Mouse (Mus musculus): ENCODE results near the gene Fa2h.
"Not testable (repeated sequence)": the region's sequence is repeated elsewhere in the genome, so short reads cannot be mapped to it uniquely, and the experiment has no call there.

The Fa2h gene

DNA sequence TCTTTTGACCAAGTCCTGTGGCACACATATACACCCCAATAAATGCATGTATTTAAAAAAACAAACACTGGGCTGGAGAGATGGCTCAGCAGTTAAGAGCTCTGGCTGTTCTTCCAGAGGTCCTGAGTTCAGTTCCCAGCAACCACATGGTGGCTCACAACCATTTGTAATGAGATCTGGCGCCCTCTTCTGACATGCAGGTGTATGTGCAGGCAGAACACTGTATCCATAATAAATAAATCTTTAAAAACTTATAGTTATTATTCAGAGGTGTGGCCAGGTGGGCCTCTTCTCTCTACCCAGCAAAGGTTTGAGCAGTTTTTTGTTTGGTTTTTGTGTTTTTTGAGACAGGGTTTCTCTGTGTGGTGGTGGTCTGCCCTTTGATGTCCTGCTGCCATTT is 34.7 kb downstream of the Fa2h start:
- no peak for DNase-seq (ENCODE audit: extremely low spot score)

GRCm38 (mm10) chr8:111357433-111357832 is 36.2 kb downstream of the Fa2h start:
- no peak for DNase-seq (ENCODE audit: extremely low spot score)

DNA sequence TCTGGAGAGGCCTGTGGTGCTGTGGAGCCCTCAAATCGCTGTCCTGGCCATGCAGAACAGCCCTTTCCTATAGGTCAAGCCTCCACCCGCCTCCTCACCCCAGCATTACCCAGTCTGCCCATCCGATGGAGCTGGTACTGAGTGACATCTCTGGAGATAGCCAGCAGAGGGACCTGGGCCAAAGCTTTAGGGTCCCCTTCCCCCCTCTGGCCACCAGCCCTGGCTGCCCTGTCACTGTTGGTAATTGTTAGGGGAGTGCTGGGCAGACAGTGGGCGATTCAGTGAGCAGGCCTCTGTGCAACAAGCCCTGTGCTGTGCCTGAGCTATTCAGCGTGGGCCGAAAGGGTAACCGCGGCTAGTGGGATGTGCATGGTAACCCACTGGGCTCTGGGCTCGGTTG is 40.1 kb downstream of the Fa2h start:
- no peak for DNase-seq (ENCODE audit: extremely low spot score)

GRCm38 (mm10) chr8:111352289-111352688 is 41.3 kb downstream of the Fa2h start:
- DNase-seq (ENCODE audit: extremely low spot score), result no peak

GRCm38 (mm10) chr8:111350577-111350976 is 43.0 kb downstream of the Fa2h start:
- no peak for DNase-seq (ENCODE audit: extremely low spot score)

DNA sequence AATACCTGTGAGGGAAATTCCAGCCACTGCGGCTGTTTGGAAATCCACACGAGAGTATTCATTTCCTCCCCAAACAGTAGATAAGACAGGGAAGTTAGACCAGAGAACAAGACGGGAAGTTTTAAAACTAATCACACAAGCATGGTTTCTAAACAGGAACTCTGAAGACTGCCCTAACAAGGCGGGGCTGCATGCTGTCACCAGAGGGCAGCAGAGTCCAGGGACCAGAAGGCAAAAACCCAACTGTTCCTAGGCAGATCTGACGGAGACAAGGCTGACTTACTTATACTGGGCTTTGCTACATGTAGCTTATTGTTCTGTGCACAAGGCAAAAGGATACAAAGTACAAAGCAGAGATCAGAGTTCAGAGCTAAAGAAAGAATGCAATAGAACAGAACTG is 50.4 kb downstream of the Fa2h start:
- peak; percentile 71 for DNase-seq (ENCODE audit: extremely low spot score)

- DNase-seq (ENCODE audit: extremely low spot score), result no peak
Observed at GRCm38 (mm10) chr8:111340186-111340585, 53.4 kb downstream of the Fa2h start.

DNA sequence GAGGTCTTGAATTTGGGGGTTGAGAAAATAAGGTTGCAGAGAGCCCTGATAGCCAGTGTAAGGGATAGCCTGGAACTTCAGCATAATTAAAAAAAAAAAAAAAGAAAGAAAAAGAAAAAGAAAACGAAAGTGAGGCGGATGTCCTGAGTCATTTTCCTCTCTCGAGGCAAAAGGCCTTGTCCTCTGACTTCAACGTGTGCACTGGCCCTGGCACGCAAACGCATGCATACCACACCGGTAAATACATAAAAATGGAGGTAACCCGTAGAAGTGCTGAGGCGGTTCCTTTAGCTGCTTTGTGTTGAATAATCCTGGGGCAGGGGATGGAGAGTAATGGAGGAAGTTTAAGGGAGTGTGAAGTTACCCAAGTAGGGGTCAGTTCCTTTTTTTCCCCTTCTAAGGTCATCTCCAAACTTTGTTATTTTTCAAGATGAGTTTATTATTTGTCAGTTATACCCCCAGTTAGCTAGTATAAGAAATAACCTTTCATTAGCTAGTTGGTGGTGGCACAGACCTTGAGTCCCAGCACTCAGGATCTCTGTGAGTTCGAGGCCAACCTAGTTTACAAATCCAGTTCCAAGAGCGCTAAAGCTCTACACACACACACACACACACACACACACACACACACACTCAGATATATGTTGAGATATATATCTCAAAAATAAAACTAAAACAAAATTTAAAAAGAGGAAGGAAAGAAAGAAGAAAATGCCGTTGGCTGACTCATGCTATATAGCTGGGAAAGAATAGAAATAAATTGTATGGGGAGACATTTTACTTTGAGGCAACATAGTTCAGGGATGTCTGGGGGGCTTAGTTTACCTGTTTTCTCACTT is 55.0 kb downstream of the Fa2h start:
- no peak for DNase-seq (ENCODE audit: extremely low spot score)

DNA sequence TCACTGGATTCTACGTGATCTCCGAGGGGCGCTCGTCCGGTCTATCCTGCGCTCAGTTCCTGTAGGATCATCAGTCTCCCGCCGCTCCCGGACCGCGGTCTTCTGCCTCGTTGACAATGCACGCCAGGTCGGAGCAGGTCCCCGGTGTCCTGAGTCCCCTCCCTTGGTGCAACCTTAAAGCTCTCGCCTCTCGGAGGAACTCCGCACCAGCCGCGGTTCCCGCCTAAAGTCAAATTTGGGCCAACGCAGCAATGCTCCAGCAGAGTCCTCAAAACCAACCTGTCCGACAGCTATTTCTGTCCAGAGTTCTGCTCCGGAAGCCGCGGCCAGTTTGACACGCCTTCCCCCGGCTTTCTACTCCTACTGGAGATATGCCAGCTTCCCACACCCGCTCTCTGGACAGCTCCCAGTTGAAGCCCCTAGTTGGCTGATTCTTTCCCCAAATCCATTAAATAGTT is 55.7 kb downstream of the Fa2h start, which contains the start of gene Mlkl:
Gene Mlkl (minus strand): TSS at position 288 of the 458 bp plus-strand sequence.
- peak; percentile 41 for DNase-seq (ENCODE audit: extremely low spot score)

- peak; percentile 12 for DNase-seq (ENCODE audit: extremely low spot score)
Observed at GRCm38 (mm10) chr8:111337311-111337889, 56.2 kb downstream of the Fa2h start.

DNA sequence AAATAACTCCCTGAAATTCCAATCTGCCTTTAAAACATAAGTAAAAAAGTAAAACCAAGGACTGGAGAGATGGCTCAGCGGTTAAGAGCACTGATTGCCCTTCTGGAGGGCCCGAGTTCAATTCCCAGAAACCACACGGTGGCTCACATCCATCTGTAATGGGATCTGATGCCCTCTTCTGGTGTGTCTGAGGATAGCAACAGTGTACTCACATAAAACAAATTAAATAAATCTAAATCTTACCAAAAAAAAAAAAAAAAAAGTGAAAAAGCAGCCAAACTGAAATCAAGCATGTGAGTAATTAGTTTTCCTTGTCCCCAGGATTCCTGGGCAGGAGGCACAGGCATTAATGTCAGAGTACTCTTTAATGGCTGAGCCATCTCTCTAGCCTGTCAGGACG is 56.9 kb downstream of the Fa2h start:
- no peak for DNase-seq (ENCODE audit: extremely low spot score)

DNA sequence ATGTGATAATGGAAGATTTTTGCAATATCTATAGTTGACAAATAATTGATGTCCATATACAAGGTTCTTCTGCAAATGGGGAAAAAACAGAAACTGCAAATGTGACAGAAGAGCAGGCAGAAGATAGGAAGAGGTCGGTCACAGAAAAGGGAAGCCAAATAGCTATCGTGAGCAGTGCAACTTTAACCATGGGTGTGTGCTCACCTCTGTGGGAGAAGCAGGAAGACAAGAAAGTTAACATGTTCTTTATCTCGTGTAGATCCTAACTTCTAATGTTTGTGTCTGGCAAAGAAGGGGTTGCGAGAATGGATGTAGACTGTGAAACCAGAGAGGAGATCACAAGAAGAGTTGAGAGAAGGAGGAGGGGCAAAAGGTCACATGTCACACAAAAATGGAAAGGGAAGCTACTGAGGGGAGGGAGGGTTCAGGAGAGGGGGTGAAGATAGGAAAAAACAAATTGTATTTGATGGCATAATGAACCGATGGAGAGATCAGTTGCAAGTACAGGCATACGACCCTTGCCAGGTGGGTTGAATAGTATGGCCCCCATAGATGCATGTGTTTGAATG is 68.3 kb downstream of the Fa2h start:
- no peak for DNase-seq (ENCODE audit: extremely low spot score)

DNA sequence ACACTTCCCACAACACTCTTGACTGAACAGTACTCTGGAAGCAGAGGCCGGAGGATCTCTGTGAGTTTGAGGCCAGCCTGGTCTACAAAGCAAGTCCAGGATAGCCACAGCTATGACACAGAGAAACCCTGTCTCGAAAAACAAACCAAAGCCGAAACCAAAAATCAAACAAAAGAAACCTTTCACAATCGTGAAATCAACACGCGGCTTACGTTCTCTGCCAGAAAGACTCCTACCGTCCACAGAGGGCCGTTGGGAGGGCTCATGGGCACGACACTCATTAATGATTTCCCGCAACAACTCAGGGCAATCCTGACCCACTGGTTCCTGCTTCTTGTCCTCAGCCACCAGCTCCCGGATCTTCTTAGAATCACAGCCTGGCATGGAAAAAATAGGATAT is 78.9 kb downstream of the Fa2h start:
- DNase-seq (ENCODE audit: extremely low spot score), result no peak

- not testable (repeated sequence) for DNase-seq (ENCODE audit: extremely low spot score)
Observed at GRCm38 (mm10) chr8:111313961-111314360, 79.7 kb downstream of the Fa2h start.

GRCm38 (mm10) chr8:111312758-111313162 is 80.9 kb downstream of the Fa2h start:
- no peak for DNase-seq (ENCODE audit: extremely low spot score)

- DNase-seq (ENCODE audit: extremely low spot score), result not testable (repeated sequence)
Observed at GRCm38 (mm10) chr8:111310006-111310405, 83.6 kb downstream of the Fa2h start.

GRCm38 (mm10) chr8:111305031-111305730 is 88.4 kb downstream of the Fa2h start:
- DNase-seq (ENCODE audit: extremely low spot score), result no peak

- no peak for DNase-seq (ENCODE audit: extremely low spot score)
Observed at GRCm38 (mm10) chr8:111304359-111304758, 89.3 kb downstream of the Fa2h start.

DNA sequence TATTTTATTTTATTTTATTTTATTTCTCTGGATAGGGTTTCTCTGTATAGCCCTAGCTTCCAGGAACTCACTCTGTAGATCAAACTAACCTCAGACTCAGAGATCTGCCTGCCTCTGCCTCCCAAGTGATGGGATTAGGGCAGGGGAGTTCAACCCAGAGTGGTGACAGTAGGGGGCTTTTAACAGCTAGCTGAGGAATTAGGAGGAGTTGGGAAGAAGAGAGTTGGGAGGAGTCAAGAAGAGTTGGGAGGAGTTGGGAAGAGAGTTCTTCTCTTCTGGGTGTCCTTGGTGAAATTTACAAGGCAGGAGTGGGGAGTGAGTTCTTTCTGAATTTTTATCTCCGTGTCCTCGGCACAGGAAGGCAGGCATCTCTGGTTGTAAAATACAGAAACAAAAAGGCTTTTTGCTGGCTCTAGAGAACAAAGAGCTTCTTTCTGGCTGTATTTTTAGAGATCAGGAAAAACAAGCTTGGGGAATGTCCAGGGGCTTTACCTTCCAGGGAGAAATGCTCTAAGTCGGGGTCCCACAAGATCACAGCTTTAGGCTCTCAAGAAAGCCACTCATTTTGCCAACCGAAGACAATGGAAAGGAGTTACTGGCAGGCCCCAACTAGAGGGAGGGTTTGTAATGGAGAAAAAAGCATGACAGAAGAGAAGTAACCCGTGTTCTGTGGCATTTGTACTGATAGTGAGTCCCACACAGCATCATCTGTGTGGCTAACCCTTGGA is 90.4 kb downstream of the Fa2h start:
- DNase-seq (ENCODE audit: extremely low spot score), result not testable (repeated sequence)

- DNase-seq (ENCODE audit: extremely low spot score), result no peak
Observed at GRCm38 (mm10) chr8:111300597-111301546, 92.8 kb downstream of the Fa2h start.
